Mouse (Mus musculus): ENCODE data around the gene Arhgap24.
"Not testable (repeated sequence)": the region's sequence is repeated elsewhere in the genome, so short reads cannot be mapped to it uniquely, and the experiment has no call there.

Gene Arhgap24

GRCm38 (mm10) chr5:102903487-102903886 is 422.3 kb downstream of the Arhgap24 start:
- no peak for DNase-seq

GRCm38 (mm10) chr5:102904066-102904465 is 422.9 kb downstream of the Arhgap24 start:
- peak; percentile 23 for DNase-seq

DNA sequence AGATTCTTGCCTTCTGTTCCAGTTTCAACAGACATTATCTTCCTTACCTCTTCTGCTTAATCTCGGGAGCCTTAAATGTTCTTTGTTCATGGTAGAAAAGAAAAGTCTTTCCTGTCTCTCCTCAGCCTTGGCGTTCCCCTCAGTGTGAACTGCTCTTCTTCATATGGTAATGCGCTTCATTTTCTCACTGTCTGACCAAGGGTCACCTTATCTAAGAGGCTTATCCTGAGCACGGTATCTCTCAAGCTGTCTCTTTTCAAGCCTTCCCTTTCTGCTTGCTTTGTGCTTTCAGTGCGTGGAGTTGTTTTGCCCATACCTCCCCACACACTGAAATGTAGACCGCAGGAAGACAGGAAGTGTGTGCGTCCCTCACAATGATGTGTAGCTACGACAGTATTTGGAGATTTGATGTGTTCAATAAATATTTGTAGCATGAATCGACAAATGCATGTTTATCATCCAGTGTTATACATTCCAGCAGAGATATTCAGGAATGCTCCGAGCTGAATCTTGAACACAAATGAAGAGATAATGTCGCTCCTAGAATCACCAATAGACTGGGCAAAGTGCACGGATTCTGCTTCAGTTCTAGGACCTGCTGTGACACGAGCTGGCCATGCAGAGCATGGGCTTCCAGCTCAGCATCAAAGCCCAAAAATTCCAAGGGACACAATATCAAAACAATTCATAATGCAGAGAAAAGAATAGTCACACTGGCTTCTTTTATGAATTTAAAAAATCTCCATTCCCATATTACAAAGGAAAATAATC is 424.4 kb downstream of the Arhgap24 start:
- no peak for DNase-seq

- no peak for DNase-seq
These were observed 439.0 kb downstream of the Arhgap24 start for GRCm38 (mm10) chr5:102920199-102920598.

DNA sequence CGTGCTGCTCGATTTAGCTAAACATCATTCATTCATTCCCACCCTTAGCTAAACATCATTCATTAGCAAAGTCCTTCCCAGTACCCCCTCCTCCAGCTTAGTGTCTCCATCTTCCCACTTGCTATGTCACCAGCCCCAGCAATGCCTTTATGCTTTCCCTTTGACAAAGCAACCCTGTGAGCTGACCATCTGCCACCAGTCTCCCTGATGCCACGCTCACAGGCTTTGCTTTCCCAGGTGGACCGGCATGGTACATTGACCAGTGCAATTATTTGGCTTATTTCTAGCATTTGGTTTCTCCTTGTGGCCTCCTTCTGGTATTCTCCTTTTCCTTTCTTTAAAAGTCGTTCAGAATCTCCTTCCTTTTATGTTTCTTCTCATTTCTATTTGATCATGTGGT is 445.6 kb downstream of the Arhgap24 start:
- DNase-seq, result no peak

- no peak for DNase-seq
These were observed 449.0 kb downstream of the Arhgap24 start for GRCm38 (mm10) chr5:102930161-102930560.

DNA sequence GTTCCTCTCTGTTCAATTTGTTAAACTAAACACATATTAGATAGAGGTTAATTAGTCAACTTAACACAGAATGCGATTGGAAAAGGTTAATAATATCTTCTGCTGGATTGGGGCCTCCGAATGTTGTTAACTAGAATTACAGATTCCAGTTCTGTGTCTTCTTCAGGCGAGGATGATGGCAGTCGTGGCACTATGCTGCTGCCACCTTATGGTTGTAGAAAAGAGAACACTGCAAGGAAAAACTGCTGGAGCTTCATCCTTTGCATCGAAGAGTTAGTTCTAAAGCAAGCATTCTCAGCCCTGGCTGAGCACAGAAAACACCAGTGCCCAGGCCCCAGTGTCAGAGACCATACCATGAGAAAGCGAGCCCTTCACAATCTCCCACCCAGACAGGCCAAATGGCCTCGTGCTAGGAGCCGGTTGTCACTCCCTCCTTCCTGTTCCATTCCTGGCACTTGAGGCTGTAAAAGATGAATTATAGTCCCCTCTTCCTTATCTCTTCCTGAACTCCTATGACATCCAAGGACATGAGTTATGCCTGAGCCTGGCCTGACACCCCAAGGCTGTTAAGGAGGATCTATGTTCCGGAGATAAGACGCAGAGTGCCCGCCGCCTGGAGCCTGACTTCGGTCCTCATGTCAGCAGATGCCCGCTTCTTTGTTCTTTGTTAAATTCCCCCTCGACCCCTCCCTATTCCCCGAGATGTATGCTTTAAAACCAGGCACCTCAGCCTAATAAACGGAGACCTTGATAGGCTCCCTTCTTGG is 462.9 kb downstream of the Arhgap24 start:
- DNase-seq, result not testable (repeated sequence)

GRCm38 (mm10) chr5:102946625-102947024 is 465.4 kb downstream of the Arhgap24 start:
- DNase-seq, result peak; percentile 74

DNA sequence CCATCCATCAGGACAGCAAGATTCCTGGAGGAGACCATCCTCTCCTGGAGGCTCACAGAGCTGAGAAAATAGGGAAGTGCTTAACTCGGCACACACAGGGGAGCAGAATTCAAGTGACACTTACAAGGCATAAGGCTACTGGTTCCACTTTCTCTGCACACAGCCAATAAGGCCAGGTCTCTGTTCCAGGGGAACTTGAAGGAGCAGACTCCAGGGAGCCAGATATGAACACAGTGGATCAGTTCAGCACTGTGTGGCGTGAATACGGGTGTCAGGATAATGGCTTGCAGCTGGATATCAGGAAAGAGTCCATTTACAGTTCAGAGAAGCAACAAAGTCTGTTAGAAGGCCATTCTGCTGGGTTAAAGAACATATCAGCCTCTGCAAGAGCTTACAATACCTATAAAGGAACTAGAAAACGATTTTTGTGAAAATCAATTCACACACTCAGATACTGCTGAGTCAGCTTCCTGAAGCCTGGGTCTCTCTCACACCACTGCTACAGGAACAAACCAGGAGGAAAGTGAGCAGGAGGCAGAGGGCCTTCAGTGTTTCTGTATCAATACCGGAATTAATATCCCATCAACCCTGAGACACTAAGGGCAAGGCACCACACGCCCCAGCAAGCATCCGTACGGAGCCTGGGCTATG is 466.0 kb downstream of the Arhgap24 start:
- DNase-seq, result no peak

Measured in layer of hippocampus, adult 9-11 months (tissue).